Mouse (Mus musculus) CH12.LX (cell line): Measurements from ENCODE around the gene Etl4. TPM values are rescaled to one million over a fixed set of nuclear protein-coding genes. Genes with fewer than 3 reads are reported as not detected.

ENCODE experiments used
- DNase-seq: peaks from one replicate; pipeline ENCODE4 v3.0.0-alpha.2; 2013; ENCODE audit errors: extremely low read depth
- H3K27ac ChIP-seq: 2 replicates; pipeline ENCODE4 v1.5.1; 2012; ENCODE audit warnings: low read depth, mild to moderate bottlenecking, control low read depth, moderate library complexity; ENCODE audit not compliant: insufficient read depth
- H3K27me3 ChIP-seq: replicated peaks from 2 replicates; pipeline ENCODE3; 2012; ENCODE audit warnings: inconsistent platforms
- H3K36me3 ChIP-seq, 2 experiments: replicated peaks in 1 of 2; 2 replicates each; pipeline versions ENCODE3 to v1.6.1; 2012; ENCODE audit warnings: inconsistent platforms in 1 of 2, low read length in 1 of 2, mild to moderate bottlenecking in 1 of 2, mixed read lengths in 1 of 2, moderate library complexity in 1 of 2; ENCODE audit not compliant: control insufficient read depth in 1 of 2, insufficient read depth in 1 of 2
- H3K4me1 ChIP-seq, 2 experiments: 2 replicates each; pipeline ENCODE4 v1.6.1; 2012; ENCODE audit warnings: inconsistent platforms in 1 of 2, moderate library complexity in 1 of 2; ENCODE audit not compliant: insufficient read depth in 2 of 2, control insufficient read depth in 1 of 2
- H3K4me2 ChIP-seq: 2 replicates; pipeline ENCODE4 v1.6.1; 2012; ENCODE audit warnings: low read depth, mild to moderate bottlenecking, control low read depth; ENCODE audit not compliant: poor library complexity, insufficient read depth, severe bottlenecking
- H3K4me3 ChIP-seq, 3 experiments: fragments of 150-350 bp in 1 of 3; sonication (generic) in 1 of 3; replicated peaks in 1 of 3; 2 replicates each; pipeline versions ENCODE3 to v1.5.1; 2011 to 2012; ENCODE audit warnings: low read depth in 2 of 3, low read length in 2 of 3, mild to moderate bottlenecking in 2 of 3, moderate library complexity in 2 of 3, control low read depth in 1 of 3, improper control_type of control experiment in 1 of 3, inconsistent platforms in 1 of 3, mixed read lengths in 1 of 3; ENCODE audit not compliant: poor library complexity in 1 of 3
- H3K79me2 ChIP-seq: replicated peaks from 2 replicates; pipeline ENCODE4 v1.6.1; 2012; ENCODE audit warnings: mild to moderate bottlenecking, moderate library complexity; ENCODE audit not compliant: control insufficient read depth, poor library complexity, insufficient read depth, severe bottlenecking; ENCODE audit errors: extremely low read depth
- H3K9ac ChIP-seq: 2 replicates; pipeline ENCODE4 v1.6.1; 2012; ENCODE audit warnings: low read depth, mild to moderate bottlenecking, control low read depth, moderate library complexity; ENCODE audit not compliant: insufficient read depth
- H3K9me3 ChIP-seq: replicated peaks from 2 replicates; pipeline ENCODE3; 2012; ENCODE audit warnings: low read length, inconsistent platforms, mixed read lengths
- CHD2 ChIP-seq: IDR thresholded peaks from 2 replicates; pipeline ENCODE4 v1.6.1; 2011; ENCODE audit warnings: low read length, improper control_type of control experiment
- E2F4 ChIP-seq: IDR thresholded peaks from 2 replicates; pipeline ENCODE4 v1.6.1; 2011; ENCODE audit warnings: low read depth, low read length, improper control_type of control experiment; ENCODE audit not compliant: insufficient replicate concordance
- ELF1 ChIP-seq: IDR thresholded peaks from 2 replicates; pipeline ENCODE4 v1.6.1; 2014; ENCODE audit warnings: low read depth, mild to moderate bottlenecking, inconsistent platforms, low read length, improper control_type of control experiment
- ETS1 ChIP-seq: conservative IDR thresholded peaks from 2 replicates; pipeline ENCODE4 v1.6.1; 2012; ENCODE audit warnings: low read depth, mild to moderate bottlenecking, inconsistent platforms, low read length, improper control_type of control experiment, moderate library complexity
- GABPA ChIP-seq: IDR thresholded peaks from 2 replicates; pipeline ENCODE4 v1.6.1; 2012; ENCODE audit warnings: low read depth, low read length, improper control_type of control experiment, inconsistent platforms; ENCODE audit not compliant: insufficient replicate concordance
- HCFC1 ChIP-seq: IDR thresholded peaks from 2 replicates; pipeline ENCODE4 v1.6.1; 2012; ENCODE audit warnings: low read depth, mild to moderate bottlenecking, inconsistent platforms, low read length, improper control_type of control experiment
- JUND ChIP-seq: conservative IDR thresholded peaks from 2 replicates; pipeline ENCODE4 v1.6.1; 2011; ENCODE audit warnings: low read depth, low read length, improper control_type of control experiment
- KAT2A ChIP-seq: IDR thresholded peaks from 2 replicates; pipeline ENCODE4 v1.6.1; 2012; ENCODE audit warnings: low read length, improper control_type of control experiment, inconsistent platforms; ENCODE audit not compliant: insufficient replicate concordance
- MAFK ChIP-seq: IDR thresholded peaks from 2 replicates; pipeline ENCODE4 v1.6.1; 2011; ENCODE audit warnings: low read length, improper control_type of control experiment; ENCODE audit not compliant: insufficient replicate concordance
- MAX ChIP-seq: IDR thresholded peaks from 2 replicates; pipeline ENCODE4 v1.6.1; 2011; ENCODE audit warnings: low read length, improper control_type of control experiment
- MAZ ChIP-seq: IDR thresholded peaks from 2 replicates; pipeline ENCODE4 v1.6.1; 2012; ENCODE audit warnings: low read depth, mild to moderate bottlenecking, inconsistent platforms, low read length, improper control_type of control experiment, moderate library complexity
- MEF2A ChIP-seq: IDR thresholded peaks from 2 replicates; pipeline ENCODE4 v1.6.1; 2014; ENCODE audit warnings: low read depth, mild to moderate bottlenecking, inconsistent platforms, low read length, improper control_type of control experiment, borderline replicate concordance
- MXI1 ChIP-seq: IDR thresholded peaks from 2 replicates; pipeline ENCODE4 v1.6.1; 2011; ENCODE audit warnings: mild to moderate bottlenecking, low read depth, low read length, improper control_type of control experiment
- MYC ChIP-seq: IDR thresholded peaks from 2 replicates; pipeline ENCODE4 v1.6.1; 2011; ENCODE audit warnings: low read depth, mild to moderate bottlenecking, improper control_type of control experiment, low read length
- POLR2A ChIP-seq: IDR thresholded peaks from 2 replicates; pipeline ENCODE4 v1.6.1; 2011; ENCODE audit warnings: low read depth, mild to moderate bottlenecking, improper control_type of control experiment, low read length
- POLR2AphosphoS2 ChIP-seq: IDR thresholded peaks from 2 replicates; pipeline ENCODE4 v1.6.1; 2011; ENCODE audit warnings: low read depth, low read length, improper control_type of control experiment
- RCOR1 ChIP-seq: conservative IDR thresholded peaks from 2 replicates; pipeline ENCODE4 v1.6.1; 2012; ENCODE audit warnings: low read depth, mild to moderate bottlenecking, inconsistent platforms, low read length, improper control_type of control experiment
- SIN3A ChIP-seq: IDR thresholded peaks from 2 replicates; pipeline ENCODE4 v1.6.1; 2012; ENCODE audit warnings: low read length, improper control_type of control experiment, inconsistent platforms
- SMC3 ChIP-seq: IDR thresholded peaks from 2 replicates; pipeline ENCODE4 v1.6.1; 2011; ENCODE audit warnings: low read depth, low read length, improper control_type of control experiment
- TBP ChIP-seq: conservative IDR thresholded peaks from 2 replicates; pipeline ENCODE4 v1.6.1; 2011; ENCODE audit warnings: low read depth, low read length, improper control_type of control experiment
- TCF12 ChIP-seq: IDR thresholded peaks from 2 replicates; pipeline ENCODE4 v1.6.1; 2014; ENCODE audit warnings: low read depth, mild to moderate bottlenecking, inconsistent platforms, low read length, improper control_type of control experiment
- USF1 ChIP-seq: IDR thresholded peaks from 2 replicates; pipeline ENCODE4 v1.6.1; 2014; ENCODE audit warnings: low read depth, mild to moderate bottlenecking, inconsistent platforms, low read length, improper control_type of control experiment
- ZC3H11A ChIP-seq: IDR thresholded peaks from 2 replicates; pipeline ENCODE4 v1.6.1; 2012; ENCODE audit warnings: low read depth, mild to moderate bottlenecking, inconsistent platforms, low read length, improper control_type of control experiment
- ZKSCAN1 ChIP-seq: IDR thresholded peaks from 2 replicates; pipeline ENCODE4 v1.6.1; 2012; ENCODE audit warnings: low read depth, inconsistent platforms, low read length, improper control_type of control experiment, borderline replicate concordance
- ZMIZ1 ChIP-seq: IDR thresholded peaks from 2 replicates; pipeline ENCODE4 v1.6.1; 2012; ENCODE audit warnings: low read depth, mild to moderate bottlenecking, inconsistent platforms, low read length, improper control_type of control experiment
- dilution Hi-C: fragments of 300-500 bp; cut with MboI; formaldehyde crosslinking; loops from 2 replicates; pipeline ENCODE4 v1.14.3; 2020; ENCODE audit warnings: low sequenced_read_pairs; ENCODE audit not compliant: extremely low pct_unique_long_range_greater_than_20kb, extremely low pct_ligation_motif_present
- in situ Hi-C: fragments of 300-500 bp; cut with MboI; formaldehyde crosslinking; loops from 3 replicates; pipeline ENCODE4 v1.14.3; 2019; ENCODE audit warnings: low sequenced_read_pairs, low pct_ligation_motif_present, low pct_unique_long_range_greater_than_20kb, mixed read lengths
- polyA plus RNA-seq: library from polyadenylated mRNA; unstranded; fragments of >175 nt; gene quantifications from 2 replicates; pipeline ENCODE4 v1.2.1, GENCODE M21; 2012; ENCODE audit warnings: low read depth; ENCODE audit not compliant: insufficient read length
- total RNA-seq, 2 experiments: library from RNA; depleted of rRNA; stranded (reverse); fragments of 300-350 nt in 1 of 2; fragments of >200 nt in 1 of 2; gene quantifications; 2 replicates each; pipeline ENCODE4 v1.2.3; 2012 to 2014

Etl4 gene
- total and polyA plus RNA-seq, 3 experiments: 7.2 to 18.6 (median 11.7) TPM

GRCm38 (mm10) chr2:20749687-20750086, 840.1 kb downstream of the Etl4 start:
- no peak overlapping the region for H3K4me3 ChIP-seq
- dilution Hi-C loops: no loop called here
- TF ChIP-seq USF1 (no peak), ETS1 (no peak), ZMIZ1 (no peak), MAFK (no peak), MXI1 (no peak), HCFC1 (no peak), CHD2 (no peak), KAT2A (no peak), E2F4 (no peak), MYC (no peak), SIN3A (no peak), JUND (no peak), MAZ (no peak), TCF12 (no peak), MAX (no peak), RCOR1 (no peak), MEF2A (no peak), POLR2AphosphoS2 (no peak), ZC3H11A (no peak)

GRCm38 (mm10) chr2:20753282-20754110, 843.9 kb downstream of the Etl4 start:
- Histone ChIP-seq H3K4me2 (no peak overlapping the region), H3K9me3 (no peaks in the 10 kb centered on the region), H3K27me3 (no peaks in the 10 kb centered on the region), H3K4me1 (peaks cover 0 to 24% of the 10 kb centered on the region in 2 experiments; a peak in 2 of 4 replicates), H3K9ac (no peak overlapping the region), H3K27ac (no peak overlapping the region), H3K36me3 (peaks cover 0 to 8% of the 10 kb centered on the region in 2 experiments), H3K79me2 (no peaks in the 10 kb centered on the region), H3K4me3 (no peak overlapping the region)
- dilution Hi-C loops (no loop called here), in situ Hi-C loops (no loop called here)
- DNase-seq: no peak
- TF ChIP-seq ELF1 (no peak), USF1 (no peak), MYC (no peak), SMC3 (no peak), GABPA (no peak), POLR2A (no peak), KAT2A (no peak), HCFC1 (no peak), TBP (no peak), E2F4 (no peak), ZMIZ1 (no peak), ZKSCAN1 (no peak), RCOR1 (no peak), TCF12 (no peak)

More at GRCm38 (mm10) chr2:20749687-20750086, 840.1 kb downstream of the Etl4 start:
- H3K36me3 ChIP-seq: peaks cover 0 to 22% of the 10 kb centered on the region in 2 experiments
- no peak overlapping the region for H3K9ac ChIP-seq
- H3K9me3 ChIP-seq: no peaks in the 10 kb centered on the region
- H3K79me2 ChIP-seq: no peaks in the 10 kb centered on the region
- H3K4me1 ChIP-seq: peaks cover 0 to 26% of the 10 kb centered on the region in 2 experiments; a peak in 2 of 4 replicates
- in situ Hi-C loops: no loop called here
- no peak for DNase-seq
- H3K27me3 ChIP-seq: no peaks in the 10 kb centered on the region
- no peak overlapping the region for H3K4me2 ChIP-seq
- H3K27ac ChIP-seq: no peak overlapping the region
